Mouse (Mus musculus) stomach, embryonic 15.5 days (tissue): ENCODE measurements at regions not wholly inside any gene's neighbourhood (a gene's known extent, or its start where the extent isn't known, plus 50 kb on each side); places are given as distances from the start of the nearest gene placed in this dataset.

Experiments used
- ATAC-seq: fragments of 200-750 bp; cut with Nextera tagmentation; 2 replicates; pipeline ENCODE4 v1.8.0; 2017; ENCODE audit warnings: low read depth, moderate number of reproducible peaks, moderate TSS enrichment; ENCODE audit not compliant: insufficient read depth, low FRiP score
- H3K27ac ChIP-seq: fragments of 300-500 bp; sonication (generic); 2 replicates; pipeline ENCODE4 v1.5.1; 2015; ENCODE audit warnings: mild to moderate bottlenecking, inconsistent platforms
- H3K27me3 ChIP-seq: fragments of 300-500 bp; sonication (generic); replicated peaks from 2 replicates; pipeline ENCODE4 v1.6.1; 2015; ENCODE audit warnings: inconsistent platforms
- H3K36me3 ChIP-seq: fragments of 300-500 bp; sonication (generic); 2 replicates; pipeline ENCODE4 v1.6.1; 2015; ENCODE audit warnings: inconsistent platforms
- H3K4me1 ChIP-seq: fragments of 300-500 bp; sonication (generic); 2 replicates; pipeline ENCODE4 v1.6.1; 2015; ENCODE audit warnings: inconsistent platforms
- H3K4me2 ChIP-seq: fragments of 300-500 bp; sonication (generic); 2 replicates; pipeline ENCODE4 v1.6.1; 2015; ENCODE audit warnings: mild to moderate bottlenecking, inconsistent platforms
- H3K4me3 ChIP-seq: fragments of 300-500 bp; sonication (generic); replicated peaks from 2 replicates; pipeline ENCODE4 v1.5.1; 2015; ENCODE audit warnings: inconsistent platforms
- H3K9ac ChIP-seq: fragments of 300-500 bp; sonication (generic); 2 replicates; pipeline ENCODE4 v1.6.1; 2015; ENCODE audit warnings: inconsistent platforms
- H3K9me3 ChIP-seq: fragments of 300-500 bp; sonication (generic); 2 replicates; pipeline ENCODE4 v1.6.1; 2016; ENCODE audit warnings: inconsistent platforms
- WGBS: fragments of 180-500 bp; shearing (Covaris S2); methylation state at CpG from one replicate; pipeline ENCODE4 v1.1.7; 2015; 5-methylcytosine and 5-hydroxymethylcytosine counted together

- H3K4me1 ChIP-seq = no peaks in the 10 kb centered on the region
- H3K9me3 ChIP-seq = no peaks in the 10 kb centered on the region
- H3K9ac ChIP-seq = no peak overlapping the region
- H3K36me3 ChIP-seq = no peaks in the 10 kb centered on the region
- 0 out of 2 replicates have a peak, but pooled peaks have one; percentile 10 for ATAC-seq
- H3K27ac ChIP-seq = no peak overlapping the region
- 59% methylated on average over 3 of the region's 3 CpGs for WGBS
- H3K27me3 ChIP-seq = no peaks in the 10 kb centered on the region
- no peak overlapping the region for H3K4me3 ChIP-seq
- H3K4me2 ChIP-seq = no peak overlapping the region
Observed at GRCm38 (mm10) chr1:9434952-9435664, 1978.8 kb upstream of the A830018L16Rik start.

GRCm38 (mm10) chr1:9442937-9443336 is 1971.0 kb upstream of the A830018L16Rik start:
- ATAC-seq = no peak
- no peaks in the 10 kb centered on the region for H3K4me1 ChIP-seq
- no peaks in the 10 kb centered on the region for H3K9me3 ChIP-seq
- H3K4me2 ChIP-seq = no peak overlapping the region
- H3K9ac ChIP-seq = no peak overlapping the region
- H3K27ac ChIP-seq = no peak overlapping the region
- no peaks in the 10 kb centered on the region for H3K27me3 ChIP-seq
- H3K4me3 ChIP-seq = no peak overlapping the region
- no peaks in the 10 kb centered on the region for H3K36me3 ChIP-seq

- H3K27me3 ChIP-seq = no peaks in the 10 kb centered on the region
- H3K4me1 ChIP-seq = no peaks in the 10 kb centered on the region
- H3K27ac ChIP-seq = no peak overlapping the region
- ATAC-seq = no peak
- H3K4me3 ChIP-seq = no peak overlapping the region
- no peak overlapping the region for H3K9ac ChIP-seq
- H3K36me3 ChIP-seq = no peaks in the 10 kb centered on the region
- WGBS = 39% methylated on average over 9 of the region's 9 CpGs
- H3K9me3 ChIP-seq = no peaks in the 10 kb centered on the region
- no peak overlapping the region for H3K4me2 ChIP-seq
Observed at GRCm38 (mm10) chr1:9469512-9469911, 1944.4 kb upstream of the A830018L16Rik start.

GRCm38 (mm10) chr1:9470003-9470402 is 1943.9 kb upstream of the A830018L16Rik start:
- Histone ChIP-seq H3K27me3 (no peaks in the 10 kb centered on the region), H3K9me3 (no peaks in the 10 kb centered on the region), H3K4me1 (no peaks in the 10 kb centered on the region), H3K27ac (no peak overlapping the region), H3K4me2 (no peak overlapping the region), H3K9ac (no peak overlapping the region), H3K4me3 (no peak overlapping the region), H3K36me3 (no peaks in the 10 kb centered on the region)
- WGBS = 55% methylated on average over 6 of the region's 6 CpGs
- no peak for ATAC-seq
